Mouse (Mus musculus): Measurements from ENCODE around the gene Znrf2.
A peak's percentile ranks its signal among the peaks of the same experiment; 100 is the strongest.

Gene Znrf2

DNA sequence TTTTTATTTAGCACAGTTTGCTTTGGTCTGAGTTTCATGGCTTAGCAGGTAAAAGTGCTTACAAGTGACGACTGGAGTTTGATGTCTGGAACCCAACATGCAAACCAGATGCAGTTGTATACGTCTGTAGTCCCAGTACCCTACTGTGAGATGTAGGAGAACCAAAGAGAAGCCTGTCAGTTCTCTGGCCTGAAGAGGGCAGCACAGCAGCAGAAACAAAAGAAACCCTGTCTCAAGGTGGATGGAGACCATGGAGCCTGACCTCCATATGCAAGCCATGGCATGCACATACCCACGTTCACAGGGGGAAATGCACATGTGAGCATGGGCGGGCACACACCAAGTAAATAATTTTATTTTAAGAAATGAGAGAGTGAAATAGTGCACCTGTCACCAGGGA is 100.8 kb downstream of the Znrf2 start:
- DNase-seq, result peak; percentile 93

GRCm38 (mm10) chr6:54918521-54918920 is 101.8 kb downstream of the Znrf2 start:
- no peak for DNase-seq

- DNase-seq, result no peak
Observed at GRCm38 (mm10) chr6:54924538-54924937, 107.8 kb downstream of the Znrf2 start.

- no peak for DNase-seq
Observed at GRCm38 (mm10) chr6:54925736-54926440, 109.2 kb downstream of the Znrf2 start.

- DNase-seq, result no peak
Observed at GRCm38 (mm10) chr6:54926899-54927298, 110.2 kb downstream of the Znrf2 start.

GRCm38 (mm10) chr6:54927946-54928345 is 111.2 kb downstream of the Znrf2 start:
- no peak for DNase-seq

DNA sequence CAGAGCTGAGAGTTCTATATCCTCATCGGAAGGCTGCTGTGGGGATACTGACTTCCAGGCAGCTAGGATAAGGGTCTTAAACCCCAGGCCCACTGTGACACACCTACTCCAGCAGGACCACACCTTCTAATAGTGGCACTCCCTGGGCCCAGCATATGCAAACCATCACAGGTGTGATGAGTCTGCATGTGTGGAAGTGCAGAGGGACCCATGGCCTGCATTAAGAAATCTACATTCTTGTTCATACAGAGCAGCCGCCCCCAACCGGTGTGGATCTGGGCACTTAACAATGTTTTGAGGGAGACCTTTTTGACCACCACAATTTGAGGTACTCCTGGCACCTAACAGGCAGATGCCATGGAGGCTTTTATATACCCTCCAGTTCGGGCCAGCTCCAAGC is 114.9 kb downstream of the Znrf2 start:
- no peak for DNase-seq

DNA sequence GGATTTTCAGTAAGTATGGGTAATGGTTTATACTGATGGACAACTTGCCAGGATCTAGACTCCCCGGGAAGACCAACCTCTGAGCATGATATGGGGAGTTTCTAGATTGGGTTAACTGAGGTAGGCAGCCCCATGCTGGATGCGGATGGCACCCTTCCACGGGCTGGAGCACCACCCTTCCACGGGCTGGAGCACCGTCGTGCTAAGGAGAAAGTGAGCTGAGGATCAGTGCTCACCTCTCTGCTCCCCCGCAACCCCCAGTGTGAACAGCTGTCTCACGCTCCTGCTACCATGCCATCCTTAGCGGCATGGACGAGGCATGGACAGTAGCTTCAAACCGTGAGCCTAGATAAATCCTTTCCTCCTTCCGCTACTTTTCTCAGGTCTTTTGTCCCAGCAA is 115.8 kb downstream of the Znrf2 start:
- DNase-seq, result no peak

GRCm38 (mm10) chr6:54933216-54933615 is 116.5 kb downstream of the Znrf2 start:
- DNase-seq, result no peak

DNA sequence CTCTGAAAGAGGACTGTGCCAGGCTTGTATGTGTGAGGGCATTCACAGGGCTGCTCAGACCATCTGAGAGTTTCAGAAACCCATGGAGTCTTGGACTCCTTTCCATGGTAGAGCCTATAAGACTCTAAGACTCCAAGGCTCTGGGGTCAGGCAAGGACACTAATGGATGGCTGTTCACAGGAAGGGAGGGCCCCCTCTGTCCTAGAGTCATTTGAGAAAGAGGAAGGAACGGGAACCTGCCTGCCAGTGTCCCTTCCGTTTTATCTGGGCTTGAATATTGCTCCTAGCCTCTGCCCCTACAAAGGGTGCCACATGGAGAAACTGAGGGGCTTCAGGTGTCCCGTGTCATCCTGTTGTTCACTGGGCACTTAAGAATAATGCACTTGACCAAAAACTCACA is 117.2 kb downstream of the Znrf2 start:
- DNase-seq, result peak; percentile 78

DNA sequence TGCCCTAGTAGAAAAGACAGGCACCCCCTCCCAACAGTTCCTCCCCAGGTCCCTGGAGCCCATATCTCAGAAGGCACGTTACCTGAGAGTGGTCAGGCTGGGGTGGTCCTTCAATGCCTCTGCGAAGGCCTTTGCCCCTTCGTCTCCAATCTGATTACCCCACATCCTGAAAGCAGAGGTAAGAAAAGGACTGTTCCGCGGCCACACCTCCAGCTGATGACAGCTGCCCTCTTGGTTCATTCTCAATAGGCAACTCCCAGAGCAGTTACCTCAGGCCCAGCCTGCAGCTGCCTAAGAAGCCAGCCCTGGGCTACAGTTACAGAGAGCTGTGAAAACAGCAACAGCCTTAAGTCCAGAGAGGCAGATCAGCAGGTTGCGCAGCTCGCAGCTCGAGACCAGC is 117.6 kb downstream of the Znrf2 start:
- peak; percentile 49 for DNase-seq

- no peak for DNase-seq
Observed at GRCm38 (mm10) chr6:54934930-54935329, 118.2 kb downstream of the Znrf2 start.

- no peak for DNase-seq
Observed at GRCm38 (mm10) chr6:54936496-54936895, 119.8 kb downstream of the Znrf2 start.

DNA sequence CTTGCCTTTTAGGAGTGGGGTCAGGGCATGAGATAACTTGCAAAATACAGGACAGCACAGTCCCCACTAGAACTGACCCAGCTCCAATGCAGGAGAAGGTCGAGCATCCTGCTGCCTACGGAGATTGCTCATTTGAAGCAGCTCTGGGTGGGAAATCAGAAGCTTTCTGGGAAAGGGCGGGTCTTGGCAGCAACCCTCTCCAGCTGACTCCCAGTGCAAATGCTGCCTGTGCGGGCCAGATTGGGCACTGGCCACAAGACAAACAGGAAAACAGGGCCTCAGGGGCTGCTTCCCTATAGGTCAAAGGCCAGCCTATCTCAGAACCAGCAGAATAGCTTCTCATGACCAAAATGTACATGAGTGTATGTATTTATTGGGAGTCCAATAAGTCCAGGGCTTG is 122.9 kb downstream of the Znrf2 start:
- peak; percentile 86 for DNase-seq

- DNase-seq, result peak; percentile 55
Observed at GRCm38 (mm10) chr6:54940126-54940525, 123.4 kb downstream of the Znrf2 start.

DNA sequence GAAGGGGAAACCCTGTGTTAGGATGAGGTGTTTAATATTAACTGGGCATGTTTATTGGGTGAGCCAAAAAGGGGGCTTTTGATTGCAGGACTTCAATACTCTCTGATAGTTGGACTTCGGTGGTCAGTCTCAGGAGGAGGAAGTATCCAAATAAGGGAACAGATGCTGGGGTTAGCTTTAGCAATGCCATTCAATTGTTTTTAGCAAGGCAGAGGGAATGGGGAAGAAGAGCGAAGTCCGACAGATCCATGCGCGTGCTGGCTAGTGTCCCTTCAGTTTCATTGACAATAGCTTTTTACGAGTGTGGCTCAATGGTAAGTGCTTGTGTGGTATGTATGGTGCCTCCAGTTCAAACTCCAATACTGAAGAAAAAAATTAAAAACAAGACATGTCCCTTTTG is 124.4 kb downstream of the Znrf2 start:
- no peak for DNase-seq
